Mouse (Mus musculus) liver, embryonic 16.5 days (tissue): Measurements from ENCODE around the gene Spatc1l. TPM values are rescaled to one million over a fixed set of nuclear protein-coding genes. Genes with fewer than 3 reads are reported as not detected.

Experiments
- polyA plus RNA-seq: library from polyadenylated mRNA; unstranded; fragments of >200 nt; fragmentation: Nextera tagmentation; extraction: Ambion mirVana; gene quantifications from 2 replicates; pipeline ENCODE4 v1.2.1, GENCODE M21; 2015

Gene Spatc1l
- polyA plus RNA-seq, 1 experiment from 2014 or later = not detected

Other genes starting within 250 kb of the Spatc1l start
- 1.1 and 1.6 TPM in 2 replicates for gene Dip2a, start 217.0 kb upstream of the Spatc1l start, polyA plus RNA-seq
- gene AC141477.1, start 121.8 kb upstream of the Spatc1l start, polyA plus RNA-seq = not detected in 2 replicates
- gene Pcnt, start 119.5 kb upstream of the Spatc1l start, polyA plus RNA-seq = 7.5 and 7.9 TPM in 2 replicates
- not detected in 2 replicates for gene 2610028H24Rik, start 113.2 kb upstream of the Spatc1l start, polyA plus RNA-seq
- gene Mcm3ap, start 93.3 kb upstream of the Spatc1l start, polyA plus RNA-seq = 19.3 and 21.4 TPM in 2 replicates
- 2.3 and 2.4 TPM in 2 replicates for gene Ybey, start 93.2 kb upstream of the Spatc1l start, polyA plus RNA-seq
- 78.2 and 84.6 TPM in 2 replicates for gene Lss, start 30.7 kb upstream of the Spatc1l start, polyA plus RNA-seq
- 52.9 and 63.8 TPM in 2 replicates for gene Ftcd, start 13.4 kb downstream of the Spatc1l start, polyA plus RNA-seq
- 7.0 and 10.9 TPM in 2 replicates for gene Col6a2, start 61.4 kb downstream of the Spatc1l start, polyA plus RNA-seq
- gene Col6a1, start 163.9 kb downstream of the Spatc1l start, polyA plus RNA-seq = 10.0 and 14.2 TPM in 2 replicates